Mouse (Mus musculus) forebrain, embryonic 15.5 days (tissue): Measurements from ENCODE around the gene Slc22a8. TPM values are rescaled to one million over a fixed set of nuclear protein-coding genes. Genes with fewer than 3 reads are reported as not detected.

Experiments used
- ATAC-seq: fragments of 200-750 bp; cut with Nextera tagmentation; replicated peaks from 2 replicates; pipeline ENCODE4 v1.8.0; 2017; ENCODE audit warnings: mild to moderate bottlenecking, moderate TSS enrichment, moderate library complexity
- H3K27ac ChIP-seq: fragments of 300-500 bp; sonication (generic); replicated peaks from 2 replicates; pipeline ENCODE4 v1.5.1; 2015; ENCODE audit warnings: mild to moderate bottlenecking, inconsistent platforms
- H3K27me3 ChIP-seq: fragments of 300-500 bp; sonication (generic); 2 replicates; pipeline ENCODE4 v1.6.1; 2015; ENCODE audit warnings: inconsistent platforms
- H3K36me3 ChIP-seq: fragments of 300-500 bp; sonication (generic); 2 replicates; pipeline ENCODE4 v1.6.1; 2015; ENCODE audit warnings: mild to moderate bottlenecking, inconsistent platforms
- H3K4me1 ChIP-seq: fragments of 300-500 bp; sonication (generic); 2 replicates; pipeline ENCODE4 v1.6.1; 2015; ENCODE audit warnings: inconsistent platforms
- H3K4me2 ChIP-seq: fragments of 300-500 bp; sonication (generic); replicated peaks from 2 replicates; pipeline ENCODE4 v1.6.1; 2015; ENCODE audit warnings: mild to moderate bottlenecking, inconsistent platforms
- H3K4me3 ChIP-seq: fragments of 300-500 bp; sonication (generic); 2 replicates; pipeline ENCODE4 v1.5.1; 2015; ENCODE audit warnings: mild to moderate bottlenecking, inconsistent platforms
- H3K9ac ChIP-seq: fragments of 300-500 bp; sonication (generic); replicated peaks from 2 replicates; pipeline ENCODE4 v1.6.1; 2015; ENCODE audit warnings: mild to moderate bottlenecking, inconsistent platforms
- H3K9me3 ChIP-seq: fragments of 300-500 bp; sonication (generic); 2 replicates; pipeline ENCODE4 v1.6.1; 2016; ENCODE audit warnings: inconsistent platforms
- WGBS: fragments of 180-500 bp; shearing (Covaris S2); methylation state at CpG from one replicate; pipeline ENCODE4 v1.1.7; 2015; ENCODE audit warnings: mixed read lengths; 5-methylcytosine and 5-hydroxymethylcytosine counted together
- polyA plus RNA-seq: library from polyadenylated mRNA; unstranded; fragments of >200 nt; fragmentation: Nextera tagmentation; extraction: Ambion mirVana; gene quantifications from 2 replicates; pipeline ENCODE4 v1.2.1, GENCODE M21; 2015

Slc22a8 gene
- polyA plus RNA-seq, 1 experiment from 2014 or later, result 6.1 TPM

- ATAC-seq, result peak; percentile 82
- Histone ChIP-seq H3K4me2 (peak overlapping the region; percentile 58), H3K9ac (peak overlapping the region; percentile 37), H3K27ac (0 out of 2 replicates have a peak overlapping the region, but pooled peaks have one; percentile 31), H3K27me3 (no peaks in the 10 kb centered on the region), H3K4me3 (peak overlapping the region; percentile 34), H3K9me3 (no peaks in the 10 kb centered on the region), H3K36me3 (no peaks in the 10 kb centered on the region), H3K4me1 (peaks cover 8% of the 10 kb centered on the region)
- 6% methylated on average over 24 of the region's 24 CpGs for WGBS
Measured at GRCm38 (mm10) chr19:8578293-8578969, 12.6 kb upstream of the Slc22a8 start.

- no peaks in the 10 kb centered on the region for H3K36me3 ChIP-seq
- no peak overlapping the region for H3K9ac ChIP-seq
- WGBS, result 74% methylated on average over 2 of the region's 2 CpGs
- ATAC-seq, result no peak; the same call in 1 of the 2 replicates
- no peaks in the 10 kb centered on the region for H3K27me3 ChIP-seq
- no peaks in the 10 kb centered on the region for H3K9me3 ChIP-seq
- H3K4me1 ChIP-seq, result peaks cover 8% of the 10 kb centered on the region
- H3K27ac ChIP-seq, result no peak overlapping the region
- peak overlapping the region; percentile 34 for H3K4me3 ChIP-seq
- peak overlapping the region; percentile 58 for H3K4me2 ChIP-seq
Measured at GRCm38 (mm10) chr19:8578970-8579342, 12.1 kb upstream of the Slc22a8 start.

GRCm38 (mm10) chr19:8585298-8585697 is 5.8 kb upstream of the Slc22a8 start:
- H3K27me3 ChIP-seq, result no peaks in the 10 kb centered on the region
- H3K9me3 ChIP-seq, result no peaks in the 10 kb centered on the region
- H3K4me2 ChIP-seq, result no peak overlapping the region
- H3K4me3 ChIP-seq, result no peak overlapping the region
- H3K36me3 ChIP-seq, result no peaks in the 10 kb centered on the region
- ATAC-seq, result no peak
- no peak overlapping the region for H3K27ac ChIP-seq
- no peak overlapping the region for H3K9ac ChIP-seq
- WGBS, result 92% methylated on average over 3 of the region's 3 CpGs
- H3K4me1 ChIP-seq, result no peaks in the 10 kb centered on the region

GRCm38 (mm10) chr19:8585899-8586298 is 5.2 kb upstream of the Slc22a8 start:
- WGBS, result 91% methylated on average over 2 of the region's 2 CpGs
- Histone ChIP-seq H3K4me3 (no peak overlapping the region), H3K9ac (no peak overlapping the region), H3K4me1 (no peaks in the 10 kb centered on the region), H3K27ac (no peak overlapping the region), H3K36me3 (no peaks in the 10 kb centered on the region), H3K9me3 (no peaks in the 10 kb centered on the region), H3K4me2 (no peak overlapping the region), H3K27me3 (no peaks in the 10 kb centered on the region)
- no peak for ATAC-seq

GRCm38 (mm10) chr19:8586350-8586749 is 4.7 kb upstream of the Slc22a8 start:
- Histone ChIP-seq H3K4me3 (no peak overlapping the region), H3K27me3 (no peaks in the 10 kb centered on the region), H3K36me3 (no peaks in the 10 kb centered on the region), H3K9me3 (no peaks in the 10 kb centered on the region), H3K4me1 (no peaks in the 10 kb centered on the region), H3K27ac (no peak overlapping the region), H3K9ac (no peak overlapping the region), H3K4me2 (no peak overlapping the region)
- WGBS, result 54% methylated on average over 3 of the region's 3 CpGs
- no peak for ATAC-seq

GRCm38 (mm10) chr19:8587315-8587714 is 3.7 kb upstream of the Slc22a8 start:
- H3K36me3 ChIP-seq, result no peaks in the 10 kb centered on the region
- no peak overlapping the region for H3K27ac ChIP-seq
- H3K4me2 ChIP-seq, result no peak overlapping the region
- no peaks in the 10 kb centered on the region for H3K4me1 ChIP-seq
- no peaks in the 10 kb centered on the region for H3K27me3 ChIP-seq
- no peak overlapping the region for H3K4me3 ChIP-seq
- 64% methylated on average over 1 of the region's 1 CpGs for WGBS
- H3K9me3 ChIP-seq, result no peaks in the 10 kb centered on the region
- H3K9ac ChIP-seq, result no peak overlapping the region
- no peak for ATAC-seq

GRCm38 (mm10) chr19:8592155-8592554 is 1.1 kb downstream of the Slc22a8 start:
- Histone ChIP-seq H3K36me3 (no peaks in the 10 kb centered on the region), H3K9ac (no peak overlapping the region), H3K4me3 (no peak overlapping the region), H3K9me3 (no peaks in the 10 kb centered on the region), H3K27ac (no peak overlapping the region), H3K4me2 (no peak overlapping the region), H3K27me3 (no peaks in the 10 kb centered on the region), H3K4me1 (0 out of 2 replicates have a peak, but pooled peaks cover 3% of the 10 kb centered on the region)
- 72% methylated on average over 2 of the region's 2 CpGs for whole genome bisulfite sequencing
- ATAC-seq, result no peak

- H3K9me3 ChIP-seq, result no peaks in the 10 kb centered on the region
- H3K9ac ChIP-seq, result no peak overlapping the region
- H3K4me2 ChIP-seq, result no peak overlapping the region
- no peaks in the 10 kb centered on the region for H3K36me3 ChIP-seq
- ATAC-seq, result no peak
- 0 out of 2 replicates have a peak, but pooled peaks cover 3% of the 10 kb centered on the region for H3K4me1 ChIP-seq
- 51% methylated on average over 6 of the region's 6 CpGs for WGBS
- H3K4me3 ChIP-seq, result no peak overlapping the region
- H3K27ac ChIP-seq, result no peak overlapping the region
- no peaks in the 10 kb centered on the region for H3K27me3 ChIP-seq
Measured at GRCm38 (mm10) chr19:8592873-8593408, 1.9 kb downstream of the Slc22a8 start.

GRCm38 (mm10) chr19:8593833-8594232 is 2.8 kb downstream of the Slc22a8 start:
- ATAC-seq, result no peak
- WGBS, result 85% methylated on average over 11 of the region's 11 CpGs
- Histone ChIP-seq H3K4me2 (no peak overlapping the region), H3K36me3 (no peaks in the 10 kb centered on the region), H3K4me3 (no peak overlapping the region), H3K27ac (no peak overlapping the region), H3K4me1 (0 out of 2 replicates have a peak, but pooled peaks cover 3% of the 10 kb centered on the region), H3K9me3 (no peaks in the 10 kb centered on the region), H3K9ac (no peak overlapping the region), H3K27me3 (no peaks in the 10 kb centered on the region)

GRCm38 (mm10) chr19:8594518-8594917 is 3.5 kb downstream of the Slc22a8 start:
- no peaks in the 10 kb centered on the region for H3K27me3 ChIP-seq
- H3K4me3 ChIP-seq, result no peak overlapping the region
- H3K4me1 ChIP-seq, result 0 out of 2 replicates have a peak, but pooled peaks cover 3% of the 10 kb centered on the region
- H3K9me3 ChIP-seq, result no peaks in the 10 kb centered on the region
- no peaks in the 10 kb centered on the region for H3K36me3 ChIP-seq
- no peak; the same call in 1 of the 2 replicates for ATAC-seq
- H3K9ac ChIP-seq, result no peak overlapping the region
- H3K4me2 ChIP-seq, result no peak overlapping the region
- WGBS, result 4% methylated on average over 1 of the region's 1 CpGs
- H3K27ac ChIP-seq, result no peak overlapping the region

GRCm38 (mm10) chr19:8597269-8597668 is 6.2 kb downstream of the Slc22a8 start:
- Histone ChIP-seq H3K9ac (no peak overlapping the region), H3K36me3 (no peaks in the 10 kb centered on the region), H3K27me3 (no peaks in the 10 kb centered on the region), H3K9me3 (no peaks in the 10 kb centered on the region), H3K4me1 (0 out of 2 replicates have a peak, but pooled peaks cover 3% of the 10 kb centered on the region), H3K4me2 (no peak overlapping the region), H3K27ac (no peak overlapping the region), H3K4me3 (no peak overlapping the region)
- WGBS, result 26% methylated on average over 4 of the region's 4 CpGs
- ATAC-seq, result no peak

GRCm38 (mm10) chr19:8599229-8599628 is 8.2 kb downstream of the Slc22a8 start:
- 71% methylated on average over 2 of the region's 2 CpGs for WGBS
- Histone ChIP-seq H3K4me3 (no peak overlapping the region), H3K27ac (no peak overlapping the region), H3K9ac (no peak overlapping the region), H3K4me1 (0 out of 2 replicates have a peak, but pooled peaks cover 3% of the 10 kb centered on the region), H3K36me3 (no peaks in the 10 kb centered on the region), H3K4me2 (no peak overlapping the region), H3K9me3 (no peaks in the 10 kb centered on the region), H3K27me3 (no peaks in the 10 kb centered on the region)
- ATAC-seq, result no peak

- no peak for ATAC-seq
- H3K36me3 ChIP-seq, result no peaks in the 10 kb centered on the region
Measured at GRCm38 (mm10) chr19:8601922-8602321, 10.9 kb downstream of the Slc22a8 start.

More at GRCm38 (mm10) chr19:8601922-8602321, 10.9 kb downstream of the Slc22a8 start:
- H3K4me3 ChIP-seq, result no peak overlapping the region
- no peaks in the 10 kb centered on the region for H3K9me3 ChIP-seq
- H3K27me3 ChIP-seq, result no peaks in the 10 kb centered on the region
- H3K4me1 ChIP-seq, result no peaks in the 10 kb centered on the region
- H3K4me2 ChIP-seq, result no peak overlapping the region
- no peak overlapping the region for H3K9ac ChIP-seq
- no peak overlapping the region for H3K27ac ChIP-seq
